Mouse (Mus musculus): Measurements from ENCODE around the gene Mtmr10.

The Mtmr10 gene

GRCm38 (mm10) chr7:64287414-64288091, at the start of gene Mtmr10:
Gene Mtmr10 (plus strand): TSS chr7:64287653.
- peak; percentile 98 for DNase-seq (ENCODE audit: extremely low read depth, insufficient read length, low spot score)

- no peak for DNase-seq (ENCODE audit: extremely low read depth, insufficient read length, low spot score)
Measured at GRCm38 (mm10) chr7:64237747-64238146, 49.7 kb upstream of the Mtmr10 start.

- DNase-seq (ENCODE audit: extremely low read depth, insufficient read length, low spot score) = no peak
Measured at GRCm38 (mm10) chr7:64238410-64239086, 48.9 kb upstream of the Mtmr10 start.

GRCm38 (mm10) chr7:64239138-64239805, 48.2 kb upstream of the Mtmr10 start:
- DNase-seq (ENCODE audit: extremely low read depth, insufficient read length, low spot score) = no peak

DNA sequence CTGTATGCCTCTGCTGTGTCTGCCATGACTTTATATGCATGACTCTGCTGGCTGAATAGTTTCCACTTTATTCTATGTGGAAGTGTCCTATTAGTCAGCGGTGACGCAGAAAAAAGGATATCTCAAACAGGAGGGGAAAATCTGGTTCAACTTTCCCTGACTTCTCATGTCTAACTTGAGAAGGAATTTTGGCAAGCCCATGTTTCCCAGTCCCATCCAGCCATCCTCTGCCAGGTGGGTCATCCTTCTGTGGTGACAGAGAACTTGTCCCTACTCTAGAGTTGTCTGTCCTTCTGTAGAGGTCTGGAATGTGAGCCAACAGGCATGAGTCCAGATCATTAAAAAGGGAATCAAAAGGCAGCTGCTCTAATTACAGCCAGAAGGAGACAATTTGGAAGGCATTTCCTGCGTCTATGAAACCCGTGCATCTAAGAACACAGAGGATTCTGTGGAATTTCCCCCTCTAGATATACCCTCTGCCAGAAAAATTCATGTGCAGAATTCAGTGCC, 47.6 kb upstream of the Mtmr10 start:
- no peak for DNase-seq (ENCODE audit: extremely low read depth, insufficient read length, low spot score)

DNA sequence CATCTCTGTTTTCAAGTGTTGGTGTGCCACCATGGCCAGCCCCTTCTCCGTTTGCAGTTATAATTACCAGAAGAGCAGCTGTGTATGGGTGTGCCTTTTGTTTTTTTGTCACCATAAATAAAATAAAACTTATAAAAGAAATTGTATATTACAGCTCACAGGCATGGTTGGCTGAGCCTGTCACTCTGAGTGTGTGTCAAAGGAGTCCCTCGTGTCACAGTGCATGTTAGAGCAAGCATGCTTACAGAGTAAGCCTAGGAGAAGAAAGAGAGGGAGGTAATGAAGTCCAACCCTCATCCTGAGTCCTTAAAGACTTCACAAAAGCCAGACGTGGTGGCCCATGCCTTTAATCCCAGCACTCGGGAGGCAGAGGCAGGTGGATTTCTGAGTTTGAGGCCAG, 45.0 kb upstream of the Mtmr10 start:
- no peak for DNase-seq (ENCODE audit: extremely low read depth, insufficient read length, low spot score)

DNA sequence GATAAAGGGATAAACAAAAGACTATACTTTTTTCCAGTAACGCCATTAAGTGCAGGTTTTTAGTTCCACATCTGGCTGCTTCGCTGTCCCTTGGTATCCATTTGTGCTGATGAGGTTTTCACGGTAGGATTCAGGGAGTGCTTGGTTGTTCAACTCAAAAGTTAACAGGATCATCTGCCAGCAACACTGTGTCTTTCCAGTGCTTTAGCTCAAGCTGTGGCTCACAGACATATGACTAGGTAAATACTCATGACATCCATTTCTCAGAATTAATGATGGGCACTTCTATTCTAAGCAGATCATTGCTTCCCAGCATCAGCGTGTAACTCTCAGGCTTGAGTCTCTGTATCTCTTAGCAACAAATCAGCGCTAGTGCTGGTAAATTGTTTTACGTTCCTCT, 43.1 kb upstream of the Mtmr10 start:
- no peak for DNase-seq (ENCODE audit: extremely low read depth, insufficient read length, low spot score)

- no peak for DNase-seq (ENCODE audit: extremely low read depth, insufficient read length, low spot score)
Measured at GRCm38 (mm10) chr7:64246713-64247112, 40.7 kb upstream of the Mtmr10 start.

DNA sequence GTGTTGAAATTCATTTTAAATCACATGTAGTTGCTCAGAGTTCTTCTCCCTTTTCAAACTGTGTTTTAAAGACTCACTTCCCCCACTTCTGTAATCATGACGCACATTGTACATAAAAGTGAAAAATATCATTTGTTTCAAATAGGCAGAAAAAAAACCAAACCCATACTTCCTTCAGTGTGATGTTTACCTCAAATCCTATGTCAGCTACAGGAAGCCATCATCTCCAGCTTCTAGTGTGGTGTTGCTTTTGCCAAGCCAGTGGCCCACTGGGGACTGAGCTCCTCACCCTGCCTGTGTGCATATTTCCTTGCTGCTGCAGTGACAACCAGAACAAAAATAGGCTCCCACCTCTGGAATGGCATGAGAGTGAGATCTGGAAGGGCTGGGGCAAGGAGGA, 39.1 kb upstream of the Mtmr10 start:
- no peak for DNase-seq (ENCODE audit: extremely low read depth, insufficient read length, low spot score)

GRCm38 (mm10) chr7:64249715-64250114, 37.7 kb upstream of the Mtmr10 start:
- peak; percentile 29 for DNase-seq (ENCODE audit: extremely low read depth, insufficient read length, low spot score)

GRCm38 (mm10) chr7:64250417-64250816, 37.0 kb upstream of the Mtmr10 start:
- DNase-seq (ENCODE audit: extremely low read depth, insufficient read length, low spot score) = no peak

DNA sequence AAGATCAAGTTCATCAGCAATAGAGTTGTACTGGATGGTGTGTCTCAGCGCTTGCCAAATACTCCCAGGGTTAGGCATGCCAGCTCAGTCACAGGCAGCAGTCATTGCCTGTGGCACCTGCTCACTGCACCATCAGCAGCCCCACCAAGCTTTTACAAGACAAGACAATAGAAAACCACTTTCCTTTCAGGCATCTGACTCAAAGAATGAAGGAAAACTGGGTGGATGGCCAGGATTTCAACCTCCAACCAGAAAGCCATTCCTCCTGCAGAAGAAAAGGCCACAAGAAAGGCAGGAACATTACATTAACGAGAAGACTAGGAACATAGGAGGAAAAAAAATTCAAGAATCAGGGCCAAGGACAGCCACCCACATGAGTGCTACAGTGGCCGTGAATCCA, 33.7 kb upstream of the Mtmr10 start:
- DNase-seq (ENCODE audit: extremely low read depth, insufficient read length, low spot score) = no peak

DNA sequence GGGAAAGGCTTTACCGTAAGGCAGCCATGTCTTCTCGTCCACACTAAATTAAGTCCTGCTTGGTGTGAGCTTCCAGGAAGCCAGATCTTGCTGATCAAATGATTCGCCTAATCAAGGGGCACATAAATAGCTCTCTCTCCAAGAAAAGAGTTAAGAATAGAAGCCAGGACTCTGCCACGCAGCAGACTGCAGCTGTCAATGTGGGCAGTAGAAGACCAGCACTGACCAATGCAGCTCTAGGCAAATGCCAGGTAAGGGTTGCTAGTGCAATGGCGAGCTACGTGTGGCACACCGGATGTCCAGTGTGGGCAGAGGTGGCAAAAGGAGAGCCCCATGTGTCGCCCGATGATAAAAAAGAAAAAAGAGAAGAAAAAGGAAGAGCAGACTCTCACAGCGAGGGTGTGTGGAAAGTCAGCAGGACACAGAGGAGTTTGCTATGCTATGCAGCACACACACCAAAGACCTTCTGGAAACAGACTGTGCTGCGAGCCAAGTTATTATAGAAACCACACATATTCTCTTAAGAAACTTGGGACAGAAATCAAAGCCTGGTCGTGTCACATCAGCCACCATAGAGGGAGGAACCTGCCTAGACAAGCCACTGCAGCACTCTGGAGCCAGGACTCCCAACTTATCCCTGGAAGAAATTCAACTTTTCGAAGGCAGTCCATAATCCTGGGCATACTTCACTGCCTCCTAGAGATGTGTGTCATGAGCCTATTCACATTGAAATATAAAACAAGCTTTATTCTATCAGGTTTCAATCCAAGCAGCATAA, 21.8 kb upstream of the Mtmr10 start:
- DNase-seq (ENCODE audit: extremely low read depth, insufficient read length, low spot score) = no peak

GRCm38 (mm10) chr7:64266587-64266986, 20.9 kb upstream of the Mtmr10 start:
- DNase-seq (ENCODE audit: extremely low read depth, insufficient read length, low spot score) = no peak

- DNase-seq (ENCODE audit: extremely low read depth, insufficient read length, low spot score) = no peak
Measured at GRCm38 (mm10) chr7:64271926-64272325, 15.5 kb upstream of the Mtmr10 start.

DNA sequence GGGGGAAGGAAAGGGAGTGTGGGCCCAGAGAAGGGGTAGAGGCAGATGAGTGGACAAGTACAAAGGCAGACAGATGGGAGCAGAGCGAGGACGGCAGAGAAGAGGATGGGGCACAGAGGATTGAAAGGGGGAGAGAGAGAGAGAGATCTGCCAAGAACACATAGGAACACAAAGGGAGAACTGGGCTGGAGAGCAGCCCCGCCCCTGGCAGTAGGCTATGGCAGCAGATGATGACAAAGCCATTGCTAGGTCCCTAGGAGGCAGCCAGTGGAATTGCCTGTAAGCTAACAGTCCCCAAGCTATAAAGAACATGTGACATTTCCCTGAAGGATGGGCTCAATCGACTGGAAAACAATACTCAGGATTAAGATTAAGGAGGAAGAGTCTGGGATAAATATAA, 11.9 kb upstream of the Mtmr10 start:
- no peak for DNase-seq (ENCODE audit: extremely low read depth, insufficient read length, low spot score)

- peak; percentile 75 for DNase-seq (ENCODE audit: extremely low read depth, insufficient read length, low spot score)
Measured at GRCm38 (mm10) chr7:64276921-64277320, 10.5 kb upstream of the Mtmr10 start.

DNA sequence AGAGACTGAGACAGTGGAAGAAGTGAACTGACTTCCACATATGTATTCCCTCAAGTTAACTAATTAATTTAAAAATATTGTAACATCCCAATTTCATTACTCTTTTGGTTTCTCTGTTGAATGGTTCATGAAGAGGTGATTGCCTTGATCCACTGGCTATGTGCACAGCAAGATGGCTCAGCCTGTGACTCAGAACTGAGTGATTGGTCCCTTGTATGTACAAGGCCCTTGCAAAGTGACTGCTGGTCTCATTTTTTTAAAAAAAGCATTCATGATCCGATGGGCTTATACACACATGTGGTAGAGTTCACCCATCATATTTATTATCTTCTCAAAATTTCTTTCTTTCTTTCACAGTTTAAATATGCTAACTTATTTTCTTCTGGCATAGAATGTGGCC, 8.9 kb upstream of the Mtmr10 start:
- DNase-seq (ENCODE audit: extremely low read depth, insufficient read length, low spot score) = no peak

GRCm38 (mm10) chr7:64279548-64279947, 7.9 kb upstream of the Mtmr10 start:
- DNase-seq (ENCODE audit: extremely low read depth, insufficient read length, low spot score) = no peak

GRCm38 (mm10) chr7:64286566-64286965, 887 bp upstream of the Mtmr10 start:
- no peak for DNase-seq (ENCODE audit: extremely low read depth, insufficient read length, low spot score)

- DNase-seq (ENCODE audit: extremely low read depth, insufficient read length, low spot score) = no peak
Measured at GRCm38 (mm10) chr7:64289416-64289815, 2.0 kb downstream of the Mtmr10 start.

Data from 3134 (cell line).